Mouse (Mus musculus): ENCODE results near the gene Amy2a1.
"Not testable (repeated sequence)": the region's sequence is repeated elsewhere in the genome, so short reads cannot be mapped to it uniquely, and the experiment has no call there.

Gene Amy2a1

DNA sequence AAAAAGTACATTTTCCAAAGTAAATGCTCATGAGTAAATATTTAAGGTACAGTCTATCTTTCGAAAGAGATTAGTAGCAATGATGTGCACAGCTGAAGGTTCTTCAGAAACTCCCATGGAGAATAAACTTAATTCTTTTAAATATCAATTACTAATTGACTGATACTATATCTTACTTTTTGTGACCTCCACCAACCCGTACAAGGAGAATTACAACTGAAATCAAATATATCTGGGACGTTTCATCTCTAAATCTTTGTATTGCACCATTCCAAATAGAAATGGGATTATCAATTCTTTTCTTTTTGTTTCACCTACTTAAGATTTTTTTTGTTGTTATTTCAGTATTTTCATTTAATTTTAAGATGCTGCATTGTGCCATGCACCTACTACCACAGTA is at the start of gene Amy2a1:
Gene Amy2a1 (minus strand): TSS at position 101 of the 400 bp plus-strand sequence.
- not testable (repeated sequence) for DNase-seq (ENCODE audit: low read depth, low spot score)

DNA sequence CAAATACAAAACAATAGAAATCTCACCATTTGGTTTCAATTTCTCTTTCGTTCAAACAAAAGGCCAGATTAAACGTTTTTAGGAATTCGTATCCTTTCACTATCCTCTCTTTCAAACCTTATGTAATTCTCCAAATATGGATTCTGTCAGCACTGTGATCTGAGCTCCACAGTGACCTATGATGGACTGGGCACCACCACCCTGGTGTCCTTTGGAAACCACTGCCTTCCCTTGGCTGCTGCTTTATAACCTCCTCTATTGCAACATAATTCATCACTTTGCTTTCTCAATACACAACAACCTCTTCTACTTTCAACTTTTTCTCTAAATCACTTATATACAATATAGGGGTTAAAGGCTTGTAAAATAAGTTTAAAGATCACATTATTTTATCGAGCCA is 42.4 kb upstream of the Amy2a1 start:
- DNase-seq (ENCODE audit: low read depth, low spot score): no peak

DNA sequence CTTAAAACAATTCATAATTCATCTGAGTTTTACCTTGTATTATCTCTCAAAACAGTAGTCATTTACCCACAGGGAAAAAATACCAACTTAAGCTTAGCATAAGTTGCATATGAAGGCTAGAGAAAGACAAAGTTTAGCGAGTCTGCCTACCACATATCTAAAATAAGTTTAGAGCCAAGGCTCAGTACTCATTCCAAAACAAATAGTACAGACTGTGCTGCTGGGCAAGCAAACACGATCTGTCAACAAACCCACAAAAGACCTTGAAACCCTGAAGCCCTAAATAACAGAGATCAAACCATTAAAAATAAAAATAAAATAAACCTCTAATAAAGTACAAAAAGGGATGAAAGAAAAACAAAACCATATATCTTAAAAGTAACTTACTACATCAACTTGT is 41.9 kb upstream of the Amy2a1 start:
- DNase-seq (ENCODE audit: low read depth, low spot score): no peak

DNA sequence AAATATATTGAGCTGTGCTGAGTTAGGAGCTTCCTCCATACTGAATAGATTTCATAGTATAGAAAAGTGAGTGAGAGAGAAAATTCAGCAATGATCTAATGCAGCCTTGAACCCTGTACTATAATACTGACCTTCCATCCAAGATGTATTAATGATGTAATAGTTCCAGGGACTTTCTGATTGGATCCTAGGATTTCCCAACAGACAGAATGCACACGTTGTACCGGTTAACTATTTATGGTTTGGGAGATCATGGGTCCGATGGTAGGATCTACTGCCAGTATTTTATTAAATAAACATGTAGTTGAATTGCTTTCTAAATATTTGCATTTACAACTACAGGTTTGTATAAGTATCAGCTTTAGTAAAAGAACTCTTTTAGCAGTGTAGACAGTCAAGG is 39.9 kb upstream of the Amy2a1 start:
- no peak for DNase-seq (ENCODE audit: low read depth, low spot score)

DNA sequence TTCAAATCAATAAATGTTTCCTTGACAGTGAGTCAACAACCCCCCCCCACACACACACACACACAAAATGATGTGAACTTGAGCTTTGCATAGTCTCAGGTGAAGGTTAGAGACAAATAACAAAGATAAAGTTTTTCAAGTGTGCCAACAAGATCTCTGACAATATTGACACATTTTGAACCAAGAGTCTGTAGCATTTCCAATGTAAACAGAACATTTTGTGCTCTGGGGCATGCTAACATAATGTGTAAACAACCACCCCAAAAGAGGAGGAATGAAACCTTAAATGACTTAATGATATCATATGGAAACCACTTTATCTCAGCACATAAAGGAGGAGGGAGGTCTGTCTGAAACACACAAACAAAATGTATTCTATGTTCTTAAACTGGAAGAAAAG is 7.5 kb upstream of the Amy2a1 start:
- no peak for DNase-seq (ENCODE audit: low read depth, low spot score)

Data from ZHBTc4 (cell line).